Mouse (Mus musculus): Measurements from ENCODE around the gene Heatr5a.

DNA sequence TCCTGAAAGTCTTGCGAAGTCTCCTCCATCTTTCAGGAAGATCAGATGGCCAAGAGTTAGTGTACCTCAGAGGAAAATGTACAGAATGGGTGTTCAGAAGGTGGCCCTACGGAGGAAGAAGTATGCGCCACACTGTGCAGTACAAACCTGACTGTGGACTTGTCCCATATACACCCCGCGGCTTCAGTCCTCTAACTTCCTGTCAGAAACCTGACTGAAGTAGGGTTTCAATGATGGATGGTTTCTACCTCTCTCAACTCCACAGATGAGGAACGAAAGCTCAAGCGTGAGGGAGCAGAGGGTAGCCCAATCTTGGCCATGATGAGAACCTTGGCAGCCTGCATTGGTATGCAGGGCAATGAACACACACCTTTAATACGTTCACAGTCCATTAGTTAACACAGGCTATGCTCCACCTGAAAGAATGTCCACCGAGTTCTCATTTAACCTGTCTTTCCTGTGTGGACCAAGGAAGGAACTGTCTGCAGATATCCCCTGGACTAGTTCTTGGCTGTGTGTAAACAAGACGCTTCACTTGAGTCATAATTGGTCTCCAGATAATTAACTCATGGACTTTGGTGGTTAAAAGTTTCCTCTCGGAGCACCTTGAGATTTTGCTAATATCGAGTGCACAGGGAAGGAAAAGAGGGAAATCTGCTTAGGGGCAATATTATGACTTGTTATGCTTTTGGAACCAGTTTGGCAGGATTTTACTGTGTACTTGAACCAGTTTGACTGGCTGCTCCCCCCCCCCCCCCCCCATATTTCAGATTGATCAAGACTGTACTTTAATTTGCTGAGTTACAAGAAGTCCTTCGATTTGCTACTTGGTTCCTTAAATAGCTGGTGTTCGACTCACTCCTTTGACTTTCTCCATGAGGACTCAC is 107.8 kb downstream of the Heatr5a start:
- TF ChIP-seq POLR2A (IDR thresholded peaks at IDR 0.05; ENCODE audit: borderline replicate concordance, extremely low read depth, insufficient read depth, insufficient read length, poor library complexity, severe bottlenecking) (no peak), CTCF (IDR thresholded peaks at IDR 0.05; ENCODE audit: borderline replicate concordance, extremely low read depth, insufficient read depth, insufficient read length) (no peak)
